Mouse (Mus musculus) liver, embryonic 11.5 days (tissue): ENCODE results near the gene Hapln4. TPM values are rescaled to one million over a fixed set of nuclear protein-coding genes. Genes with fewer than 3 reads are reported as not detected.
"Not testable (repeated sequence)": the region's sequence is repeated elsewhere in the genome, so short reads cannot be mapped to it uniquely, and the experiment has no call there.

Source experiments
- ATAC-seq: fragments of 200-750 bp; cut with Nextera tagmentation; replicated peaks from 2 replicates; pipeline ENCODE4 v1.8.0; 2017; ENCODE audit warnings: moderate number of reproducible peaks, mild to moderate bottlenecking, moderate TSS enrichment, moderate library complexity; ENCODE audit not compliant: low FRiP score
- DNase-seq: peaks from one replicate; pipeline ENCODE4 v3.0.0-alpha.2; 2017; ENCODE audit warnings: low spot score
- H3K27ac ChIP-seq: fragments of 300-500 bp; sonication (generic); 2 replicates; pipeline ENCODE4 v1.5.1; 2014; ENCODE audit warnings: mild to moderate bottlenecking, low read depth, low read length, control low read depth
- H3K27me3 ChIP-seq: fragments of 300-500 bp; sonication (generic); replicated peaks from 2 replicates; pipeline ENCODE4 v1.6.1; 2014; ENCODE audit warnings: low read length, mixed read lengths; ENCODE audit not compliant: control insufficient read depth, insufficient read depth
- H3K36me3 ChIP-seq: fragments of 300-500 bp; sonication (generic); 2 replicates; pipeline ENCODE4 v1.6.1; 2014; ENCODE audit warnings: mild to moderate bottlenecking, low read length, moderate library complexity, mixed read lengths; ENCODE audit not compliant: control insufficient read depth, insufficient read depth
- H3K4me1 ChIP-seq: fragments of 300-500 bp; sonication (generic); replicated peaks from 2 replicates; pipeline ENCODE4 v1.6.1; 2014; ENCODE audit warnings: low read length, mixed read lengths; ENCODE audit not compliant: control insufficient read depth, insufficient read depth
- H3K4me2 ChIP-seq: fragments of 300-500 bp; sonication (generic); 2 replicates; pipeline ENCODE4 v1.6.1; 2014; ENCODE audit warnings: mild to moderate bottlenecking, control low read depth, moderate library complexity
- H3K4me3 ChIP-seq: fragments of 300-500 bp; sonication (generic); 2 replicates; pipeline ENCODE4 v1.5.1; 2014; ENCODE audit warnings: low read depth, low read length, control low read depth
- H3K9ac ChIP-seq: fragments of 300-500 bp; sonication (generic); 2 replicates; pipeline ENCODE4 v1.6.1; 2014; ENCODE audit warnings: low read depth, low read length, control low read depth
- H3K9me3 ChIP-seq: fragments of 300-500 bp; sonication (generic); 2 replicates; pipeline ENCODE4 v1.6.1; 2016; ENCODE audit warnings: low read length, inconsistent platforms, mixed read lengths; ENCODE audit not compliant: control insufficient read depth
- WGBS: fragments of 180-500 bp; shearing (Covaris S2); extraction: QIAGEN DNeasy Blood & Tissue Kit; methylation state at CpG from one replicate; pipeline ENCODE4 v1.1.7; 2014; 5-methylcytosine and 5-hydroxymethylcytosine counted together
- polyA plus RNA-seq: library from polyadenylated mRNA; unstranded; fragments of >200 nt; fragmentation: Nextera tagmentation; extraction: Ambion mirVana; gene quantifications from 2 replicates; pipeline ENCODE4 v1.2.1, GENCODE M21; 2014

Gene Hapln4
- 0.27 and 0.64 TPM in 2 replicates for polyA plus RNA-seq

- Histone ChIP-seq H3K27me3 (peaks cover 65% of the 10 kb centered on the region), H3K27ac (no peak within 1 kb of the TSS), H3K4me3 (peak within 1 kb of the TSS; percentile 34), H3K4me1 (peaks cover 8% of the 10 kb centered on the region), H3K9me3 (no peaks in the 10 kb centered on the region), H3K9ac (no peak within 1 kb of the TSS), H3K4me2 (peak within 1 kb of the TSS; percentile 58), H3K36me3 (no peaks in the 10 kb centered on the region)
- peak; percentile 53 for DNase-seq
- ATAC-seq: no peak
- WGBS: 2% methylated on average over 26 of the region's 26 CpGs
Observed at GRCm38 (mm10) chr8:70083285-70083684, at the start of gene Hapln4. Gene Hapln4, plus strand, starts transcription at chr8:70083457.

DNA sequence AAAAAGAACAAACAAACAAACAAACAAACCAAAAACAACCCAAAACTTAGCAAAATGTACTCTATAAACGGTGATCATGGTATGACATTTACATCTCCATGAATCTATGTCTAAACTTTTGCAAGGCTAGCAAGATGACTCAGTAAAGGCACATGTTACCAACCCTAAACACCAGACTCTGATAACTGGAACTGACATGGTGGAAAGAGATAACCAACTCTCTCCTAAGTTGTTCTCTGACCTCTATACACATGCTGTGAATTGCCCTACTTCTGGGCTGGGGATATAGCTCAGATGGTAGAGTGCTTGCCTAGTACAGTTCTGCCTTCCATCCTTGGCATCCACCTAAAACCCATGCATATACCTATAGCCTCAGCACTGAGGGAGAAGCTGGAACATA is 45.3 kb upstream of the Hapln4 start:
- Histone ChIP-seq H3K4me1 (peaks cover 33% of the 10 kb centered on the region), H3K4me3 (no peak overlapping the region), H3K9me3 (no peaks in the 10 kb centered on the region), H3K4me2 (peak overlapping the region; percentile 45), H3K9ac (no peak overlapping the region), H3K36me3 (peaks cover 2% of the 10 kb centered on the region; the same call in 1 of the 2 replicates), H3K27ac (peak overlapping the region; percentile 52), H3K27me3 (no peaks in the 10 kb centered on the region)
- ATAC-seq (peak; percentile 73), DNase-seq (no peak)
- 79% methylated on average over 1 of the region's 1 CpGs for WGBS

- H3K4me1 ChIP-seq: peaks cover 41% of the 10 kb centered on the region
- H3K27ac ChIP-seq: peak overlapping the region; percentile 54
- 0 out of 2 replicates have a peak, but pooled peaks have one; percentile 16 for ATAC-seq
- H3K9ac ChIP-seq: peak overlapping the region; percentile 98
- peak overlapping the region; percentile 75 for H3K4me2 ChIP-seq
- under 1% methylated on average over 47 of the region's 47 CpGs for WGBS
- peak overlapping the region; percentile 99 for H3K4me3 ChIP-seq
- no peaks in the 10 kb centered on the region for H3K27me3 ChIP-seq
- no peaks in the 10 kb centered on the region for H3K36me3 ChIP-seq
- peak; percentile 39 for DNase-seq
- no peaks in the 10 kb centered on the region for H3K9me3 ChIP-seq
Observed at GRCm38 (mm10) chr8:70041885-70042546, 41.2 kb upstream of the Hapln4 start.

DNA sequence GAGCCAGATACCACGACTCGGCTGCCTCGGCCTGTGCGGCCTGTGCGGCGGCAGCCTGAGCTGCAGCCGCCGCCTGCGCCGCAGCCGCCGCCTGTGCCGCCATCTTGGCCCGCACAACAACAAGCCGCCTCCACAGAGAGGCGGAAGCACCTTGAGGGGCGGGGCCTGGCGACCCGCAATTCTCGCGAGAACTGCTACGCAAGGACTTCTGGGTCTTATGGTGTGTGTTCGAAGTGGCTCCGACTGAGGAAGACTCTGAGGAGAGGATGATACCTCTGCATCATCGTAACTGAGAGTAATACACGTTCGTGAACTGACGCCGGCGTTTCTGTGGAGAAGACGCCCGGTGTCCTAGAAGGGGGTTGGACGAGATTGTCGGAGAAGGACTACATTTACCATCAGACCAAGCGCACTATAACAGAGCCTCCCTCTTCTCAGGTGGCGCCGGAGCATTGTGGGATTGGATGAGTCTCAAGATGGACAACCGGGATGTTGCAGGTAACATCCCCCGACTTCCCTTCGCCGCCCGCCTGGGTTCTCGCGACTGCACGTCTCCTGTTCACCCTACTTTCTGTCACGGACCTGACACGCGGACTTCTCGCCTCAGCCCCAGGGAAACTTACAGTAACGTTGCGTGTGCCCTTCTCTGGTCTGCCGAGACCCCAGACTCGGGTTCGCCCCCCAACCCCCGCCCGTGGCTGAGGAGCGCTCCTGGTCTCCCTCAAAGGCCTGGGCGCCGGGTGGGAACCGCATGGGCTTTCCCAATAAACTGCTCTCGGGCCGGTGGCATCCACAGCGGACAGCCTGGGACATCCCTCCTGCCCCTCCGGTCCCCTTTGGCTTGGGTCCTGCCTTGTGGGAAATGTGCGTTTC is 40.4 kb upstream of the Hapln4 start, which contains the start of the genes Mau2 and Sugp1:
Gene Mau2 (minus strand): TSS at position 152 of the 873 bp plus-strand sequence.
Gene Sugp1 (plus strand): TSS at position 231 of the 873 bp plus-strand sequence.
- Histone ChIP-seq H3K4me1 (peaks cover 33% of the 10 kb centered on the region), H3K4me3 (peak within 1 kb of the TSS; percentile 99), H3K27me3 (no peaks in the 10 kb centered on the region), H3K9me3 (no peaks in the 10 kb centered on the region), H3K27ac (peak within 1 kb of the TSS; percentile 54), H3K4me2 (peak within 1 kb of the TSS; percentile 75), H3K9ac (peak within 1 kb of the TSS; percentile 98), H3K36me3 (no peaks in the 10 kb centered on the region)
- under 1% methylated on average over 65 of the region's 65 CpGs for WGBS
- ATAC-seq: peak; percentile 91
- peak; percentile 97 for DNase-seq

- ATAC-seq (no peak), DNase-seq (no peak)
- Histone ChIP-seq H3K9ac (peak overlapping the region; percentile 98), H3K27ac (no peak overlapping the region), H3K4me2 (peak overlapping the region; percentile 75), H3K27me3 (no peaks in the 10 kb centered on the region), H3K9me3 (no peaks in the 10 kb centered on the region), H3K36me3 (peaks cover 2% of the 10 kb centered on the region; the same call in 1 of the 2 replicates), H3K4me3 (peak overlapping the region; percentile 99), H3K4me1 (peaks cover 27% of the 10 kb centered on the region)
- 87% methylated on average over 5 of the region's 5 CpGs for WGBS
Observed at GRCm38 (mm10) chr8:70043996-70044395, 39.3 kb upstream of the Hapln4 start.

DNA sequence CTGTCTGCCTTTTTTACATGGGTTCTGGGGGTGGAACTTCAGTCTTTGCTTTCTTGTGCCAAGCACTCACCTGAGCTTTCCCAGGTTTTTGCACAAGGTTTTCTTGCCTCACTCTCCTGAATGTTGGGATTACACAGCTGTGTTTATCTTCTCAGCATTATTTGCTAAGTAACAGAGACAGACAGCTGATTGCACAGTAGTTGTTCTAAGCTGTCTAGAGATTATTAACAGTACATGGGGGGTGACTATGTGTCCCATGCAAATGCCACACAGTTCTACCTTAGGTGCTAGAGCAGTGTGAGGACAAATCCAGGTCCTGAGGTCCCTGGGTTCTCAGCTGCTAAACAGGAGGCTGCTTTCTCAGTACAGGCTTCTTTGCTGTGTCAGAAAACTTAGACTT is 33.6 kb upstream of the Hapln4 start:
- Histone ChIP-seq H3K4me3 (no peak overlapping the region), H3K4me2 (no peak overlapping the region), H3K9me3 (no peaks in the 10 kb centered on the region), H3K4me1 (0 out of 2 replicates have a peak, but pooled peaks cover under 1% of the 10 kb centered on the region), H3K27ac (no peak overlapping the region), H3K36me3 (peaks cover 31% of the 10 kb centered on the region), H3K27me3 (no peaks in the 10 kb centered on the region), H3K9ac (no peak overlapping the region)
- ATAC-seq (no peak), DNase-seq (no peak)

DNA sequence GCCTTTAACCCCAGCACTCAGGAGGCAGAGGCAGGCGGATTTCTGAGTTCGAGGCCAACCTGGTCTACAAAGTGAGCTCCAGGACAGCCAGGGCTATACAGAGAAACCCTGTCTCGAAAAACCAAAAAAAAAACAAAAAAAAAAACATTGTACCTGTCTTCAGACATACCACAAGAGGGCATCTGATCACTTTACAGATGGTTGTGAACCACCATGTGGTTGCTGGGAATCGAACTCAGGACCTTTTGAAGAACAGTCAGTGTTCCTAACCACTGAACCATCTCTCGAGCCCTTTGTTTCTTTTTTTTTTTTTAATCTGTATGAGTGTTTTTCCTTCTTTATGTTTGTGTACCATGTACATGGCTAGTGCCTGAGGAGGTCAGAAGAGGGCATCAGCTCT is 32.8 kb upstream of the Hapln4 start:
- not testable (repeated sequence) for H3K9ac ChIP-seq, H3K9me3 ChIP-seq, H3K4me3 ChIP-seq, H3K27me3 ChIP-seq, H3K4me2 ChIP-seq, DNase-seq, ATAC-seq, H3K27ac ChIP-seq, H3K4me1 ChIP-seq
- WGBS: 89% methylated on average over 5 of the region's 5 CpGs
- H3K36me3 ChIP-seq: peaks cover 33% of the 10 kb centered on the region

DNA sequence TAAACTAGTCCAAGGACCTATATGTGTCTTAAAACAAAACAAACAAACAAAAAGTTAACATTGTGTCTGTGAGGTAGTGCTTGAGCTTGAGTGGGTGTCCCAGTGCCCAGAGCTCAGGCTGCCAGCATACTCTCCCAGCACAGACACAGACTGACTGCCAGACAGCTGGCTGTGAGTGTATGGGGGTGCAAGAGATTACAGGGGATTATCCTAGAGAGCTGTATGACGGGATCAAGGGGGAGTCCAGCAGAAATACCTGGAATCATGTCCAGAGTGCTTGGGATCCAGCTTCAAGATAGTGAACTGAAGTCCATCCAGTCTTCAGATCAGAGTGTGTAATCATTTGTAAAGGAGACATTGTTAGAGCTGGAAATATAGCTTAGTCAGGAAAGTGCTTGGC is 25.5 kb upstream of the Hapln4 start:
- Histone ChIP-seq H3K27ac (no peak overlapping the region), H3K4me3 (no peak overlapping the region), H3K9ac (no peak overlapping the region), H3K9me3 (no peaks in the 10 kb centered on the region), H3K4me2 (no peak overlapping the region), H3K4me1 (no peaks in the 10 kb centered on the region), H3K36me3 (peaks cover 44% of the 10 kb centered on the region), H3K27me3 (no peaks in the 10 kb centered on the region)
- WGBS: 75% methylated on average over 1 of the region's 1 CpGs
- no peak for DNase-seq
- ATAC-seq: no peak
